Mouse (Mus musculus): ENCODE measurements around the gene Zfp825. TPM values are rescaled to one million over a fixed set of nuclear protein-coding genes. Genes with fewer than 3 reads are reported as not detected.

Gene Zfp825
- total RNA-seq, 2 experiments from 2014 or later: 6.6 to 6.9 TPM

Other genes starting within 250 kb of the Zfp825 start
- gene Ahrr, start 201.7 kb downstream of the Zfp825 start, total RNA-seq (2021): under 1 TPM; 0.04 to 0.25 TPM
- gene Pdcd6, start 176.4 kb downstream of the Zfp825 start, total RNA-seq (2021): 10 to 100 TPM; 20.9 to 24.7 TPM
- 100 to 1,000 TPM; 505 to 626 TPM for gene Sdha, start 143.7 kb downstream of the Zfp825 start, total RNA-seq (2021)
- 10 to 100 TPM; 37.0 to 43.6 TPM for gene Ccdc127, start 143.7 kb downstream of the Zfp825 start, total RNA-seq (2021)
- 10 to 100 TPM; 54.0 to 67.5 TPM for gene Lrrc14b, start 130.0 kb downstream of the Zfp825 start, total RNA-seq (2021)
- gene Zfp72, start 103.2 kb downstream of the Zfp825 start, total RNA-seq (2021): 1 to 10 TPM; 1.4 to 1.5 TPM
- gene Ftl1-ps1, start 94.3 kb downstream of the Zfp825 start, total RNA-seq (2021): 100 to 1,000 TPM; 146 to 158 TPM
- 10 to 100 TPM; 22.5 to 24.9 TPM for gene Erap1, start 145.6 kb upstream of the Zfp825 start, total RNA-seq (2021)